Mouse (Mus musculus) cerebellum, adult 2 months (tissue): ENCODE measurements around the gene Gm3285.

ENCODE experiments used
- CTCF ChIP-seq: fragments of 200-500 bp; IDR thresholded peaks from 2 replicates; pipeline ENCODE4 v1.5.1; 2011; ENCODE audit warnings: low read depth, mild to moderate bottlenecking, control low read depth, low read length, moderate library complexity, borderline replicate concordance; ENCODE audit not compliant: insufficient read depth
- POLR2A ChIP-seq: fragments of 200-500 bp; IDR thresholded peaks from 2 replicates; pipeline ENCODE4 v1.6.1; 2011; ENCODE audit warnings: low read length, control low read depth, borderline replicate concordance; ENCODE audit not compliant: insufficient read depth

DNA sequence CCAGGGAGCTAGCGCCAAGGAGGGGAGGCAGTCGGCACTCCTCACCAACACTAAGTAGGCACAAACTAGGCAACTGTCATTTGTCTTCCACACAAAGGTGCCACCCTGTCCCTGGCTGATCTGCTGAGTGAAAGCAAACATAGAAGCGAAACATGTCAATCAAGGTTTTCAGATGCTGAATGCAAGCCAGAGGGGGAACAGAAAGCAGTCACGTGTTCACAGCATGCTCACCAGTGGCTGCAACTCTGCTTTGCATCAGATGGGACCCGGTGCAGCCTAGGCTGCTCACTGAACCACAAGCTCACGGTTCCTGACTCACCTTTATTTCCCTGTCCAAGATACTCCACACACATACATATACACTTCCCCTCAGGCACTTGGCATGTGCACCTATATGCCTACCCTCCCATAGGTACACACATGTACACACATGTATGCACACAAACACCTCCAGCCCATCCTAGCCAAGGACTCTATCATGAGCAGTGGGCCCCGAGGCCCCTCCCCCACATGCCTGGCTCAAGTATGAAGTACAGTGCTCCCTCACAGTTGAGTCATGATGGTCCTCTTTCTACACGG, 29.3 kb downstream of the Gm3285 start:
- TF ChIP-seq CTCF, result no peak
- no peak for TF ChIP-seq POLR2A
